Mouse (Mus musculus) gastrocnemius, postnatal 4 days (tissue): ENCODE measurements around the gene Fstl4. TPM values are rescaled to one million over a fixed set of nuclear protein-coding genes. Genes with fewer than 3 reads are reported as not detected.
"Not testable (repeated sequence)": the region's sequence is repeated elsewhere in the genome, so short reads cannot be mapped to it uniquely, and the experiment has no call there.

Source experiments
- DNase-seq, 2 experiments: peaks; one replicate each; pipeline ENCODE4 v3.0.0; 2021 to 2022; ENCODE audit warnings: low spot score in 2 of 2, mixed read lengths in 2 of 2
- total RNA-seq, 2 experiments: library from RNA; stranded (reverse); gene quantifications; 2 replicates each; pipeline ENCODE4 v1.2.3; 2021

Fstl4 gene
- total RNA-seq, 2 experiments from 2014 or later, result 0.13 to 0.20 TPM

- DNase-seq, result no peak
Observed at GRCm38 (mm10) chr11:53081310-53081709, 316.9 kb downstream of the Fstl4 start.

DNA sequence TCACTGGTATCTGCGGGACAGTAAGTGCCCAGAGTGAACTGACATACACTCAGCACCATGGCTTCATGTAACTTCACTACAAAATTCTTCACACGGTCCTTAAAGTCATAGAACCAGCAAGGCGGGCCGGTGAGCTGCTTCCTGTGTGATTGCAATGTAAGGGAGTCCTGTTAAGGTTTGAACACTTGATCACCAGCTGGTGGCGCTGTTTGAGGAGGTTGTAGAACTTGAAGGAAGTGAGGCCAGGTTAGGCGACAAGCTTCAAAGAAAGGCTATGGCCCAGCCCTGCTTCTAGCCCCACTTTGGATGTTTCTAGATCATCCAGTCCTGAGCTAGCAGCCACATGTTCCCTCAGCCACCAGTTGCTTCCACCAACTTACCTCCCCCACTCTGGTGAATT is 320.9 kb downstream of the Fstl4 start:
- peak in 1 of 2 experiments; percentile 25 for DNase-seq

- DNase-seq, result no peak
Observed at GRCm38 (mm10) chr11:53085858-53086565, 321.6 kb downstream of the Fstl4 start.

- not testable (repeated sequence) for DNase-seq
Observed at GRCm38 (mm10) chr11:53087896-53088295, 323.5 kb downstream of the Fstl4 start.

GRCm38 (mm10) chr11:53091596-53091995 is 327.2 kb downstream of the Fstl4 start:
- no peak for DNase-seq

DNA sequence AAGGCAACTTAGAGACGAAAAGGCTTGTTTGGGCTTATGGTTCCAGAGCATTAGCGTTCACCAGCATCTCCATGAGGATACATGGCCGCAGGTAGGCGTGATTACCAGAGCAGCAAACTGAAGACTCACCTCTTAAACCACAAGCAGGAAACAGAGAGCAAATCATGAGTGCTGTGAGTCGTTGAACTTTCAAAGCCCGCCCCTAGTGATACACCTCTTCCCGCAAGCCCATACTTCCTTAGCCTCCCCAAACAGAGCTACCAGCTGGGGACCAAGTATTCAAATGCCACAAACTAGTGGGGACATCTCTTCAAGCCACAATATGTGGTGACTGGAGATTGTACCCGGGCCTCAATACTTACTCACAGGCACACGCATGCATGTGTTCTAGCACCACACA is 332.4 kb downstream of the Fstl4 start:
- no peak for DNase-seq

DNA sequence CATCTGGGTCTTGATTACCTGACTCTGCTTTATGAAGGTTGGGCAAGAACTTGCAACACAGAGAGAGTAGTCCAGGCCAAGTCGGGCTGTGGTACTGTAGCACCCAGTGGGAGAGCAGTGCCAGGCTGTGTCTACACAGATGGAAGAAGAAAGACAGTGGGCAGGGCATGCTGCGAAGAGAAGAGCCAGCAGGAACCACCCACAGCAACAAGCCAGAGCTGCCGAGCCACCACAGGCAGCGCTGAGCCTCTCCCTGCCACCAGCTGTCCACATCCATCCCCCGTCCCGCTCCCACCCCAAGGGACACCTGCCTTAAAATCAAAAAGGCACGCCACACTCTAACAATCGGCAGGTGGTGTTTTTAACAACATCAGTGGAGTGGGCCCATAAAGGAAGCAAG is 332.9 kb downstream of the Fstl4 start:
- no peak for DNase-seq

DNA sequence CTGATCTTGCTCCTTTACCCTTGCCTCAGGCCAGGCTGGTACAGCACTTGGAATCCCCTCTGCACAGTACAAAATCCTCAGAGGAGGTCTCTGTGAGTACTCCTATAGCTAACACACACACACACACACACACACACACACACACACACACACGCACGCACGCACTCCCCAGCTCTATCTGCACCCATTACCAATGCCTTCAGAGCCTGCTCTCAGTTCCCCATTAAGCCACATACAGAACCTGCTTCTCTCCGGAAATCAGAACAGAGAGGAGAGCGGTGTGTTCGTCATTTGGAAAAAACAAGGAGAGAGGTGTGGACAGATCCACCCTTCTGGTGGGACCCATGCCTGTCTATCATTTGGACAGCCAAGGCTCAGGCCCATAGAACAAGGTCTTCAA is 333.4 kb downstream of the Fstl4 start:
- DNase-seq, result no peak

DNA sequence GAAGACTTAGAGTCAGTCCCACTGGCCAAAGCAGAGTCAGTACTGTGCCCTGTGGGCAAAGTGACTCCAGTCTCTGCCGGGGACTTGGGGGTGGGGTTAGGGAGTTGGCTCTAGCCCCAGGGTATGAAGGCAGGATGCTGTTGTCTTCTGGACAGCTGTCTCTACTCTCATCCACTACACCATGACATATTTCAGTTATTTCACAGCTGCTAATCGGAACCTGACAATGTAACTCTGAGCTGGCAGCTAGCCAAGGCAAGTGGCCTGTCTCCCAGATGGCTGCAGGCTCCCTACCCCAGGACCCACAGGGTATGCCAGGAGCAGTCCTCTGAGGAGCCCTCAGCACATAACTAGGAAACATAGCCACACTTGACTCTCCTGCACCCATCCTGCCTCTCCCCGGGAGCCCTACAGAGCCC is 334.4 kb downstream of the Fstl4 start:
- DNase-seq, result peak; percentile 33 to 60

GRCm38 (mm10) chr11:53099322-53099721 is 334.9 kb downstream of the Fstl4 start:
- no peak for DNase-seq

DNA sequence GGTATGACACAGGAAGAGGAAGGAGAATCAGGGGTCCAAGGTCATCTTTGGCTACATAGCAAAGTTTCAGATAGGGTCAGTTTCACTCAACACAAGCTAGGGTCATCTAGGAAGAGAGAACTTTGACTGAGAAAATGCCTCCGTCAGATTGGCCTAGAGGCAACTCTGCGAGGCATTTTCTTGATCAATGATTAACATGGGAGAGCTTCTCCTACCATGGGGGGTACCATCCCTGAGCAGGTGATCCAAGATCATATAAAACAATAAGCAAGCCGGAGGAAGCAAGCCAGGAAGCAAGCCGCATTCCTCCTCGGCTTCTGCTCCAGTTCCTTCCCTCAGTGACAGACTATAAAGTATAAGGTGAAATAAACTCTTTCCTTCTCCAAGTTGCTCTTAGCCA is 337.3 kb downstream of the Fstl4 start:
- DNase-seq, result no peak

- no peak for DNase-seq
Observed at GRCm38 (mm10) chr11:53103601-53104325, 339.3 kb downstream of the Fstl4 start.

GRCm38 (mm10) chr11:53107706-53108105 is 343.3 kb downstream of the Fstl4 start:
- DNase-seq, result no peak

DNA sequence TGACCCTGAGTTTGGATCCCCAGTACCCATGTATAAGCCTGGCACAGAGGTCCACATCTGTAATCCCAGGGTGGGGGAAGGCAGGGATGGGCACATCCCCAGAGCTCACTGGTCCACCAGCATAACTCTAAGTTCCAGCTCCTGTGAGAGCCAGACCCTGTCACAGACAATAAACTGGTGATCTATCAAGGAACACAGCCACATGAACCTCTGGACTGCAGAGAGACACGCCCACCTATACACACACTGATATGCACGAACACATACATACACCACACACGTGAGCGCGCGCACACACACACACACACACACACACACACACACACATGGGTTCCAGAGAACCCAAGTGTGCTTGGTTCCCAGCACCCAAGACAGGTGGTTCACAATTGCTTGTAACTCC is 344.4 kb downstream of the Fstl4 start:
- DNase-seq, result no peak

GRCm38 (mm10) chr11:53109701-53110467 is 345.4 kb downstream of the Fstl4 start:
- DNase-seq, result no peak

GRCm38 (mm10) chr11:53115711-53116110 is 351.3 kb downstream of the Fstl4 start:
- no peak for DNase-seq

- no peak for DNase-seq
Observed at GRCm38 (mm10) chr11:53116356-53116755, 351.9 kb downstream of the Fstl4 start.

DNA sequence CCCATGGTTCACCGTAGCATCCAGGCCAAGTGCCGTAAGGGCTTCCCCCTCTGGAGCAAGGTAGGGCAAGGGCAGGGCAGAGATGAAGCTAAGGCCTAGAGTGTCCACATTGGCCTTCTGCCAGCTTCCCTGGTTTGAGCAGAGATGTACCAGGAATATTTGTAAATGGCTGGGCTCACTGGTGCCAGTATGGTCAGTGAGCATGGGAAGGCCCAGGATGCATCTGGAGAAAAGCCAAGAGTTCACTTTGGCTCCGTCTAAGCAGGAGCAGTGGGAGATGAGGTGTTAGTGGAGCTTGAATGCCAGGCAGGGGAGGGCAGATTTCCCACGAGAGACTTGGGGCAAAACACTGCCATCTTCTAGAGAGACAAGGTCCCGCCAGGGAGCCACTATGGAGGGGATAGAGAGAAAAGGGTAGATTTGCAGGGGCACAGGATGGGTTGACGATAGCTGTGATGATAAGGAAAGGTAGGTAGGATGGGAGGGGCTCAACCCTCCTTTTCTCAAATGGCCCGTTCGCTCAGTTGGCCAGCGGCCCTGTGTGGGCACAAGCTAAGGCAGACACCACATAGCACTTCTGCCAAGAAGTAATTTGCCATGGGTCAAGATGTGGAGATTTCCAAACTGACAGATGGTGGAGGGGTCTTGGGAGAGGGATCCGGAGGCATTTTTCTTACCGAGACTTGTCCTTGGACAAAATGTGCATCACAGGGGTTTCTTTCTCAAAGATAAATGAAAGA is 354.0 kb downstream of the Fstl4 start:
- no peak for DNase-seq

DNA sequence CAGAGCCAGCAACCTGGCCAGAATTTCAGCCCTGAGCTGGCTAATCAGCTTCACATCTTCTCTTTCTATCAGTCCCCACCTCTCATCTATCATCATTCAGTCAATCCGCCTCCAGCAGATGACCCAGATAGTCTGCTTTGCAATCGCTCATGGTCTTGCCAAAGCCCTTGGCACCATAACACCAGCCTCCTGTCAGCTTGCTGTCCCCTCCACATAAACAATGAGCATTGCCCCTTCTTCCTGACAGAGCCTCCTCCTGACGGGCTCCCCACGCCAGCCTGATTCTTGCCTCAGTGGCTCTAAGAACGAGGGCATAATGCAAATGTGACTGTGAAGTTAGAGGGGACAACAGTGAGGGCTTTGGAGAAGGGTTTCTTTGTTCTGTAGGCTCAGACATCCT is 355.5 kb downstream of the Fstl4 start:
- no peak for DNase-seq

DNA sequence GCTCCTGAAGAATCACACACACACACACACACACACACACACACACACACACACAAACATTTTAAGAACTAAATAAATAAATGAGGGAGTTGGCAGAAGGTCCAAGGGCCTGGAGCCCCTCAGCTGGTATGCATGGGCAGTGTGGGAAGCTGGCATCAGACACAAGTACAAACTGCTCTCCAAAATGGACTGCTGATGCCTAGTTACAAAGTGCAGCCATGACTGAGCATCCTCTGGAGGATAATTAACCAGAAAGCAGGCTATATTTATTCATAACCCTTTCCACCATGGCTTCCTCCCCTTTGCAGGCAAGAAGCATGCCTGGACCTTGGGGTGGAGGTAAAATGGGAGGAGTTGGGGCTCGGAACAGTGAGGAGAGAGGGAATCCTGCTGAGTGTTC is 356.8 kb downstream of the Fstl4 start:
- DNase-seq, result no peak

DNA sequence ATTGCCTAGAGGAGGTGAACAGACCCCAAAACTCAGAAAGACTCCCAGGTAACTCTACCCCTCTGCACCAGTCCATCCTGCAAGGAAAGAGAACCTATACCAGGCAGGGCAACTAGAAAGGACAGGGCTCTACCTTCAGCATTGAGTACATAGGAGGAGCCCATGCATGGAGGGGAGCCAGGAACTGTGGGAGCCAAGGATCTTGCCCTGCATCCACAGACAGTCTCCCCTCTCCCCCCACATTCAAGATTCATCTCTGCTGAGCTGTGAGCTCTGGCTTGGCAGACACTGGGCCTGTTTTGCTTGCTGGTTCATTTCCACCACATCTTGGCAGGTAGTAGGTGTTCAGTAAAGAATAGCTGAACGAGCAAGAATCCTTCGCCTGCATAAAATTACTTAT is 360.4 kb downstream of the Fstl4 start:
- DNase-seq, result no peak
